Mouse (Mus musculus) lung, postnatal 0 days (tissue): ENCODE measurements around the gene Ehmt1.

ENCODE experiments used
- CTCF ChIP-seq: IDR thresholded peaks from 2 replicates; pipeline ENCODE4 v1.5.1; 2016; ENCODE audit warnings: antibody characterized with exemption, mild to moderate bottlenecking
- EP300 ChIP-seq: IDR thresholded peaks from 2 replicates; pipeline ENCODE4 v1.6.1; 2016; ENCODE audit warnings: antibody characterized with exemption, mild to moderate bottlenecking, control low read depth

GRCm38 (mm10) chr2:24752599-24752998 lies 166.8 kb downstream of the Ehmt1 start:
- TF ChIP-seq CTCF (no peak), EP300 (no peak)
